Comparison of ENCODE assay signal across 18 mouse cellular contexts in genomic region chr3:120591183-120591582, GRCm38 (mm10).
"Had no signal": no experiment of that assay in that cellular context is flagged by ENCODE, and none has a peak within 500 bp of the region (broad histone marks: within the 10 kb centered on the region; RNA-seq: fewer than 3 reads in every experiment).

No protein-coding gene starts in this region.

- H3K9ac ChIP-seq: liver, postnatal 0 days; lung, embryonic 15.5 days; midbrain, embryonic 13.5 days; midbrain, embryonic 15.5 days; neural tube, embryonic 13.5 days; stomach, embryonic 15.5 days had no signal

- ATAC-seq: liver, postnatal 0 days; lung, postnatal 0 days; midbrain, embryonic 13.5 days; midbrain, embryonic 15.5 days had no signal

- H3K4me3 ChIP-seq: lung, embryonic 15.5 days; megakaryocyte, embryonic 14.5 days; midbrain, embryonic 13.5 days; midbrain, embryonic 15.5 days; neural tube, embryonic 13.5 days; stomach, embryonic 15.5 days had no signal

- H3K27ac ChIP-seq: lung, embryonic 15.5 days; macrophage; midbrain, embryonic 13.5 days; midbrain, embryonic 15.5 days; neural tube, embryonic 13.5 days; stomach, embryonic 15.5 days; stomach, postnatal 0 days had no signal

- DNase-seq: liver, postnatal 0 days; lung, adult 2 months; lung, postnatal 14 days; lung, postnatal 36 days; right cerebral cortex, postnatal 14 days; thymus, adult 2 months; thymus, postnatal 25 days; thymus, postnatal 4 days had no signal

- H3K9me3 ChIP-seq: lung, embryonic 15.5 days; midbrain, embryonic 13.5 days; midbrain, embryonic 15.5 days; neural tube, embryonic 13.5 days; stomach, embryonic 15.5 days had no signal

- H3K27me3 ChIP-seq: lung, embryonic 15.5 days; megakaryocyte, embryonic 14.5 days; midbrain, embryonic 13.5 days; midbrain, embryonic 15.5 days; neural tube, embryonic 13.5 days; stomach, embryonic 15.5 days had no signal

- H3K36me3 ChIP-seq: lung, embryonic 15.5 days; midbrain, embryonic 13.5 days; midbrain, embryonic 15.5 days; neural tube, embryonic 13.5 days; stomach, embryonic 15.5 days had no signal

- H3K4me2 ChIP-seq: lung, embryonic 15.5 days; midbrain, embryonic 11.5 days; midbrain, embryonic 13.5 days; midbrain, embryonic 15.5 days; neural tube, embryonic 13.5 days; stomach, embryonic 15.5 days had no signal

- H3K4me1 ChIP-seq: lung, embryonic 15.5 days; megakaryocyte, embryonic 14.5 days; midbrain, embryonic 13.5 days; midbrain, embryonic 15.5 days; neural tube, embryonic 13.5 days; stomach, embryonic 15.5 days had no signal
